Mouse (Mus musculus) lung, postnatal 36 days (tissue): ENCODE results near the gene Dscaml1.

ENCODE experiments used
- DNase-seq: peaks from one replicate; pipeline ENCODE4 v3.0.0; 2022; ENCODE audit warnings: mixed read lengths

The Dscaml1 gene

GRCm38 (mm10) chr9:45426456-45426855 is at the start of gene Dscaml1:
Gene Dscaml1 (plus strand): TSS chr9:45426628.
- no peak for DNase-seq

- DNase-seq: peak; percentile 37
Observed at GRCm38 (mm10) chr9:45376883-45377282, 49.5 kb upstream of the Dscaml1 start.

GRCm38 (mm10) chr9:45380411-45381251 is 45.8 kb upstream of the Dscaml1 start:
- DNase-seq: no peak

GRCm38 (mm10) chr9:45382336-45382735 is 44.1 kb upstream of the Dscaml1 start:
- no peak for DNase-seq

GRCm38 (mm10) chr9:45382834-45383233 is 43.6 kb upstream of the Dscaml1 start:
- no peak for DNase-seq

- no peak for DNase-seq
Observed at GRCm38 (mm10) chr9:45383883-45384282, 42.5 kb upstream of the Dscaml1 start.

GRCm38 (mm10) chr9:45386698-45387097 is 39.7 kb upstream of the Dscaml1 start:
- no peak for DNase-seq

- DNase-seq: peak; percentile 94
Observed at GRCm38 (mm10) chr9:45388385-45388994, 37.9 kb upstream of the Dscaml1 start.

GRCm38 (mm10) chr9:45389596-45389995 is 36.8 kb upstream of the Dscaml1 start:
- peak; percentile 69 for DNase-seq

- no peak for DNase-seq
Observed at GRCm38 (mm10) chr9:45391299-45391698, 35.1 kb upstream of the Dscaml1 start.

GRCm38 (mm10) chr9:45395218-45395617 is 31.2 kb upstream of the Dscaml1 start:
- no peak for DNase-seq

- no peak for DNase-seq
Observed at GRCm38 (mm10) chr9:45395796-45396195, 30.6 kb upstream of the Dscaml1 start.

- DNase-seq: peak; percentile 21
Observed at GRCm38 (mm10) chr9:45398336-45398735, 28.1 kb upstream of the Dscaml1 start.

GRCm38 (mm10) chr9:45399434-45399833 is 27.0 kb upstream of the Dscaml1 start, which contains the start of gene Fxyd2:
Gene Fxyd2 (plus strand): TSS chr9:45399669.
- no peak for DNase-seq

- no peak for DNase-seq
Observed at GRCm38 (mm10) chr9:45401851-45402250, 24.6 kb upstream of the Dscaml1 start.

GRCm38 (mm10) chr9:45402957-45403356 is 23.5 kb upstream of the Dscaml1 start:
- DNase-seq: no peak

- no peak for DNase-seq
Observed at GRCm38 (mm10) chr9:45405694-45406093, 20.7 kb upstream of the Dscaml1 start.

- no peak for DNase-seq
Observed at GRCm38 (mm10) chr9:45406808-45407207, 19.6 kb upstream of the Dscaml1 start.

GRCm38 (mm10) chr9:45407706-45408675 is 18.4 kb upstream of the Dscaml1 start:
- peak; percentile 78 for DNase-seq

- no peak for DNase-seq
Observed at GRCm38 (mm10) chr9:45410193-45410592, 16.2 kb upstream of the Dscaml1 start.

- no peak for DNase-seq
Observed at GRCm38 (mm10) chr9:45410614-45411013, 15.8 kb upstream of the Dscaml1 start.

- DNase-seq: no peak
Observed at GRCm38 (mm10) chr9:45411111-45411510, 15.3 kb upstream of the Dscaml1 start.

- peak; percentile 69 for DNase-seq
Observed at GRCm38 (mm10) chr9:45411803-45412202, 14.6 kb upstream of the Dscaml1 start.
